Mouse (Mus musculus) stomach, embryonic 14.5 days (tissue): ENCODE results near the gene Nxph4. TPM values are rescaled to one million over a fixed set of nuclear protein-coding genes. Genes with fewer than 3 reads are reported as not detected.

Source experiments
- ATAC-seq: fragments of 200-750 bp; cut with Nextera tagmentation; 2 replicates; pipeline ENCODE4 v1.8.0; 2017; ENCODE audit warnings: low read depth, moderate TSS enrichment; ENCODE audit not compliant: insufficient number of reproducible peaks, insufficient read depth, low FRiP score
- H3K27ac ChIP-seq: fragments of 300-500 bp; sonication (generic); 2 replicates; pipeline ENCODE4 v1.5.1; 2014; ENCODE audit warnings: mild to moderate bottlenecking, low read length, moderate library complexity, mixed read lengths
- H3K27me3 ChIP-seq: fragments of 300-500 bp; sonication (generic); 2 replicates; pipeline ENCODE4 v1.6.1; 2014; ENCODE audit warnings: low read length, control low read depth, mixed read lengths; ENCODE audit not compliant: control insufficient read depth, insufficient read depth
- H3K36me3 ChIP-seq: fragments of 300-500 bp; sonication (generic); 2 replicates; pipeline ENCODE4 v1.6.1; 2014; ENCODE audit warnings: mild to moderate bottlenecking, control low read depth, low read length, moderate library complexity, mixed read lengths; ENCODE audit not compliant: control insufficient read depth, insufficient read depth
- H3K4me1 ChIP-seq: fragments of 300-500 bp; sonication (generic); 2 replicates; pipeline ENCODE4 v1.6.1; 2014; ENCODE audit warnings: low read length, control low read depth, mixed read lengths; ENCODE audit not compliant: control insufficient read depth, insufficient read depth
- H3K4me2 ChIP-seq: fragments of 300-500 bp; sonication (generic); replicated peaks from 2 replicates; pipeline ENCODE4 v1.6.1; 2014; ENCODE audit warnings: low read depth, low read length, control low read depth
- H3K4me3 ChIP-seq: fragments of 300-500 bp; sonication (generic); 2 replicates; pipeline ENCODE4 v1.5.1; 2014; ENCODE audit warnings: low read depth, low read length, control low read depth
- H3K9ac ChIP-seq: fragments of 300-500 bp; sonication (generic); replicated peaks from 2 replicates; pipeline ENCODE4 v1.6.1; 2014; ENCODE audit warnings: low read depth, mild to moderate bottlenecking, control low read depth, low read length, moderate library complexity, mixed read lengths
- H3K9me3 ChIP-seq: fragments of 300-500 bp; sonication (generic); 2 replicates; pipeline ENCODE4 v1.6.1; 2016; ENCODE audit warnings: low read depth, low read length, control low read depth; ENCODE audit not compliant: control insufficient read depth
- WGBS: fragments of 180-500 bp; shearing (Covaris S2); extraction: QIAGEN DNeasy Blood & Tissue Kit; methylation state at CpG from one replicate; pipeline ENCODE4 v1.1.7; 2014; 5-methylcytosine and 5-hydroxymethylcytosine counted together
- polyA plus RNA-seq: library from polyadenylated mRNA; unstranded; fragments of >200 nt; fragmentation: Nextera tagmentation; extraction: Ambion mirVana; gene quantifications from 2 replicates; pipeline ENCODE4 v1.2.1, GENCODE M21; 2014

Gene Nxph4
- polyA plus RNA-seq, 1 experiment from 2014 or later, result 4.8 TPM

DNA sequence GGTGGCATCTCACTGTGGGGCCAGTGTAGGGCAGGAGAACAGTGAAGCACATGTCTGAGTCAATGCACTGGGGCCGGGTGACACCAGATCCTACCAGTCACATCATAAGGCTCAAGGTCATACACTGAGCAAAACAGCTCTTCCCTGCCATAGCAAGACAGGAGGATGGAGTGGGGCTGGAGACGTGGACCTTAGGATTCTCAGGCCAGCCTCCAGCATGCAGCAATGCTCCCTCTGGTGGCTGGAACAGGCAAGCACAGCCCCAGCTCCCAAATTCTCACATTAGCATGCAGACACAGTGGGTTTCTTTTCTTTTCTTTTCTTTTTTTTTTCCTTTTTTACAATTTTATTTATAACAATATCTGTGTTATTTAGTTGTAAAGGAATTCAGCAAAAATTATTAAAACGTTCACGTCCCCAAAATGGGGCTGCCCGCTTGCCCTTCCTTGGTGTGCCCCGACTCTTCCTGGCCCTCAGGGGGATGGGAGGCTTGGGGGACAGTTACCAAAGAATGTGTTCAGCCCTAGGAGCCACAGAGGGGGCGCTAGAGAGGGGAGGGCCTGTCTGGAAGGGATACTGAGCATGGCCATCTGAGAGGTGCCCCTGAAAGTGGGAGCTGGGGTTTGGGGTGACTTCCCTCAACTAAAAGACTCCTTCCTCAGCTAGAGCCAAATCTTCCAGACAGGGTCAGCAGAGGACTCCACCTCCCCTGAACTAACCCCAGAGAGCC, 3.7 kb upstream of the Nxph4 start:
- ATAC-seq, result 0 out of 2 replicates have a peak, but pooled peaks have one; percentile 21
- H3K4me1 ChIP-seq, result peaks cover 11% of the 10 kb centered on the region; the same call in 1 of the 2 replicates
- WGBS, result 30% methylated on average over 7 of the region's 7 CpGs

DNA sequence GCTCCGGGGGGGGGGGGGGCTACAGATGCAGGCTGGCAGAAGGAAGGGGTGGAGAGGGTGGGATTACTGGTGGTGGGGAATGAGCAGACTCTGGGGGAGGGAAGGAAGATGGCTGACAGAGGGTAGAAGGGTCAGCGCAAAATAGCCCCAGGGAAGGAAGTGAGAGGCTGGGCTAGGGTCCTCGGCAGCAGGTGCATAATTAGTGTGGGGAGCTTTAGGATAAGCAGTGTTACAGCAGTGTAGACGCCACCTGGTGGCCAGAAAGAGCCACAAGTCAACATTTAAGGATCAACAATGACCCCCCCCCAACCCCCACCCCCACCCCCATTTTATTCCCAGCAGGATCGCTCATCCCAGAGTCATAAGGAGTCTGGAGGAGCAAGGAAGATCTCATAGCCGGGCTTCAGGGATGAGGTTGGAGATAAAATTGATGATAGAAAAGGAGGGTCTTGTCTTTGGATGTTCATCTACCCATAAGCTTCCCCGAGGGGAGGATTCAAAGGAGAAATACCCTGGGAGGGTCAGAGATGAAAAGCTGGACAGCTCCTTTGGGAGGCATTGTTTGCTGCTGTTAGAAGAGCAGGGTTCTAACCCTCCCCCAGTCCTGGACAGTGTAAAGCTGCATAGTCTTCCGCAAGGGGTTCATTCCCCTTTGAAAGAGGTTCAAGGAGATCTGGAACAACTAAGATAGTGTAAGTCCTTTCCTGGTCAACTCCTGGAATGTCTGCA, 2.4 kb upstream of the Nxph4 start:
- Histone ChIP-seq H3K36me3 (peaks cover 32% of the 10 kb centered on the region), H3K9ac (no peak overlapping the region), H3K4me2 (no peak overlapping the region), H3K27ac (no peak overlapping the region), H3K4me3 (no peak overlapping the region), H3K27me3 (peaks cover 42% of the 10 kb centered on the region), H3K4me1 (peaks cover 11% of the 10 kb centered on the region; the same call in 1 of the 2 replicates), H3K9me3 (no peaks in the 10 kb centered on the region)
- no peak for ATAC-seq
- WGBS, result 16% methylated on average over 8 of the region's 8 CpGs

More for the DNA sequence above, 3.7 kb upstream of the Nxph4 start:
- Histone ChIP-seq H3K4me3 (no peak overlapping the region), H3K9me3 (no peaks in the 10 kb centered on the region), H3K4me2 (no peak overlapping the region), H3K27ac (no peak overlapping the region), H3K36me3 (peaks cover 45% of the 10 kb centered on the region), H3K27me3 (peaks cover 31% of the 10 kb centered on the region), H3K9ac (no peak overlapping the region)

DNA sequence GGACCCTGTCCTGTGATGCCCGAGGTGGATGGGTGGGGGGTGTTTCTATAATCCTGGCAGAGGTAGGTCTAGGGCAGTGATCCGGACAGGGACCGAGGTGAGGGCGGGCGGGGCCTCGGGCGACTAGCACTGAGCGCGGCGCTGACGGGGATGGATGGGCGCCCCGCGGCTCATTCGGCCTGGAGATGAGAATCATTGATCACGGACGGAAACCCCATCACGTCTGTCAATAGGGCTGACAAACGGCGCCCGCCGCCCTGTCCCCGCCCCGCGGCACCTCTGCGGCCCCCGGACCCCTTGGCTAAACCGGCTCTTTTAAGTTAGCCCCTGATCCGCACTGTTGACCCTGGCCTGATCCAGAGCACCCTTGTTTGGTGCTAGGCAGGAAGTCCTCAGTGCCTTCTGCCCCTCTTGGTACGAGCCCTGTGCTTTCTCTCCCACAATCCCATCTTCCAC, 598 bp upstream of the Nxph4 start:
- ATAC-seq, result no peak

DNA sequence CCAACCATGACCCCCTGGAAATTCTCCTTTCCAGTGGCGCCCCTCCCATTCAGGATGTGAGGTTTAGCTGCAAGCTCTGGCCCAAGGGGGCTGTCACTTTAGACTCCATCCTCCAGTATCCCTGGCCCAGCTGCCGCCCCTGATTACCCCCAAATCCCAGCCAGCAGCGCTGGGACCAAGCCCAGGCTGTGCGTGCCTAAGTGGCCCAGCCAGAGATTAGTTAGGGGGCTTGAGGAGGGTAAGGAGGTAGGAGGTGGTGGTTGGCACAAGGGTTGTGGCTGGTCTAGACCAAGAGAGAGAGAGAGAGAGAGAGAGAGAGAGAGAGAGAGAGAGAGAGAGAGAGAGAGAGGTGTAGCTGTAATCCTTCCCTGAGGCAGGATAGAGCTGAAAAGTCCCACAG, 2.8 kb downstream of the Nxph4 start:
- Histone ChIP-seq H3K36me3 (no peaks in the 10 kb centered on the region), H3K9me3 (no peaks in the 10 kb centered on the region), H3K9ac (no peak overlapping the region), H3K4me1 (peaks cover 12% of the 10 kb centered on the region; the same call in 1 of the 2 replicates), H3K27me3 (peaks cover 92% of the 10 kb centered on the region), H3K4me3 (no peak overlapping the region), H3K27ac (no peak overlapping the region), H3K4me2 (no peak overlapping the region)
- WGBS, result 1% methylated on average over 4 of the region's 4 CpGs
- ATAC-seq, result no peak

More for the DNA sequence above, 598 bp upstream of the Nxph4 start:
- H3K4me3 ChIP-seq, result peak overlapping the region; percentile 45
- peaks cover 15% of the 10 kb centered on the region; the same call in 1 of the 2 replicates for H3K36me3 ChIP-seq
- no peaks in the 10 kb centered on the region for H3K9me3 ChIP-seq
- peaks cover 59% of the 10 kb centered on the region for H3K27me3 ChIP-seq
- peaks cover 11% of the 10 kb centered on the region; the same call in 1 of the 2 replicates for H3K4me1 ChIP-seq
- no peak overlapping the region for H3K9ac ChIP-seq
- H3K4me2 ChIP-seq, result peak overlapping the region; percentile 68
- no peak overlapping the region for H3K27ac ChIP-seq
- WGBS, result under 1% methylated on average over 29 of the region's 30 CpGs

DNA sequence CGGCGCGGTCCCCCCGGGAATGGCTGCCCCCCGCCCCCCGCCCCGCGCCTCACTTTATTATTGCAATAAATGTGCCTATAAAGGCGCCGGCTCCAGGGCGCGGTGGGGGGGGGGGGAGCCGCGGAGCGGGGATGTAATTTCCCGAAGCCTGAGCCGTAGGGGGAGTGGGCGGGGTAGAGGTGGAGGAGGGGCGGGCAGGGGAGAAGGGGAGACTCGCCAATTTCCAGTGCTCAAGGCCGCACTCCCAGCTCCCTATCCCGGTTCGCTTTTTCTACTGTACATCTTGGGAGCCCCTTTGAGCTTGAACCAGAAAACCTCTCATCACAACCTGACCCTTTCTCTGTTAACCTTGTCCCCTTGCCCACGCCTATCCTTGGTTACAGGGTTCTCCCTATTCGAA, 3.4 kb downstream of the Nxph4 start:
- Histone ChIP-seq H3K9ac (no peak overlapping the region), H3K27me3 (peaks cover 93% of the 10 kb centered on the region), H3K4me1 (peaks cover 18% of the 10 kb centered on the region), H3K9me3 (no peaks in the 10 kb centered on the region), H3K36me3 (no peaks in the 10 kb centered on the region), H3K27ac (no peak overlapping the region), H3K4me2 (no peak overlapping the region; the same call in 1 of the 2 replicates), H3K4me3 (0 out of 2 replicates have a peak overlapping the region, but pooled peaks have one; percentile 10)
- ATAC-seq, result no peak
- WGBS, result 2% methylated on average over 20 of the region's 25 CpGs

DNA sequence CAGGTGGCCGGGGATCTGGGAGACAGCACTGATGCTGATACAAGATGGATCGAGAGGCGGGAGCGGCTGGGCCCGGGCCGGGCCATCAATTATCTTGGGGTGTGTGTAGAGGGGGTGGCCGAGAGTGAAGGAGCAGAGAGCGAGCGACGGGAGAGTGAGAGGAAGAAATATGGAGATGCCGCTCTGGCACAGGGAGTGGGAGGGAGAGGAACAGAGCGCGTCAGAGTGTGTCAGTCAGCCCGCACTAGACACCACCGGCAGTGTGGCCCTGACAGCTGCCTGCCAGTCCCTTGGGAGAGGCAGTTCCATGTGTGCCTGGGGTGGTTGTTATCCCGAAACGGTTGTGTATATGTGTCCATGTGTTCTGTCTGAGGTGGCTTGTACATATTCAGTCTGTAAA, 6.9 kb downstream of the Nxph4 start:
- Histone ChIP-seq H3K4me2 (no peak overlapping the region), H3K36me3 (no peaks in the 10 kb centered on the region), H3K4me3 (no peak overlapping the region), H3K4me1 (peaks cover 7% of the 10 kb centered on the region), H3K27ac (no peak overlapping the region), H3K27me3 (peaks cover 80% of the 10 kb centered on the region), H3K9me3 (no peaks in the 10 kb centered on the region), H3K9ac (no peak overlapping the region)
- no peak for ATAC-seq
- 4% methylated on average over 17 of the region's 17 CpGs for WGBS

DNA sequence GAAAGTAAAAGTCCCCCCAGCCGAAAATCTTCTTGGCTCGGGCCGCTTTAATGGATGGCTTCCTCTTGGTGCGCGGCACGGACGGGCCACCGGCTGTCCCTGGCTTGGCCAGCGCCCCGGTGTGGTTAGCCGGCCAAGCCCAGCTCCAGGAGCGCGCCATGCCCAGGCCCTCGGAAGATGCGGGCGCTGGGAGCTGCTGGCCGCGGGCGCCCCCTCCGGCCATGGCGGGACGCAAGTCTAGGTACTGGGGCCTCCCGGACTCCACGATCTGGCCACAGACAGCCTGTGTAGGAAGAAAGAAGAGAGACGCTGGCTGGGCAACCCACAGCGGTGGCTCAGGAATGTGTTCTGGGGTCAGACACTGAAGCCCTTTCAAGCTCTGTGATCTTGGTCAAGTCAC, 7.7 kb downstream of the Nxph4 start:
- under 1% methylated on average over 26 of the region's 26 CpGs for WGBS
- Histone ChIP-seq H3K4me1 (peaks cover 8% of the 10 kb centered on the region), H3K9ac (no peak overlapping the region), H3K36me3 (no peaks in the 10 kb centered on the region), H3K4me3 (peak overlapping the region; percentile 10; the same call in 1 of the 2 replicates), H3K27me3 (peaks cover 72% of the 10 kb centered on the region), H3K9me3 (no peaks in the 10 kb centered on the region), H3K4me2 (peak overlapping the region; percentile 15), H3K27ac (no peak overlapping the region)
- 0 out of 2 replicates have a peak, but pooled peaks have one; percentile 16 for ATAC-seq

DNA sequence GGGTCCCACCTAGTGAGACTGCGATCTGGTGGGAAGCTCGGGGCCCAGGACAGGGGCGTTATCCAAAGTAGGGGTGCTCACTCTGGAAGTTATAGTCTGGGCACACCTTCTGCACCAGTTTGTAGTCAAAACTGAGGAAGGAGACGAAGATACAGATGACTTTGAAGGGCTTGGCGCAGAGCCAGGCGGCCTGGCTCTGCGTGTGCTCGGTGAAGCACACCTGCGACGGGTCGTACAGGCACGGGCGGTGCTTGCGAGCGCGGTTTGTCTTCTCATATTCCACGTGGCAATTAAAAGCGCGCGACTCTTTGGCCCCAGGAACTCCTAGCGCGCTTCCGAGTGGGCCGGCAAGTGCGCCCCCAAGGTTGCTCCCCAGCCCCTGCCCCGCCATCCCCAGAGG, 8.3 kb downstream of the Nxph4 start:
- H3K36me3 ChIP-seq, result no peaks in the 10 kb centered on the region
- peak overlapping the region; percentile 15 for H3K4me2 ChIP-seq
- peaks cover 14% of the 10 kb centered on the region for H3K4me1 ChIP-seq
- no peak overlapping the region for H3K9ac ChIP-seq
- ATAC-seq, result no peak
- H3K27me3 ChIP-seq, result peaks cover 66% of the 10 kb centered on the region
- WGBS, result 1% methylated on average over 26 of the region's 26 CpGs
- H3K9me3 ChIP-seq, result no peaks in the 10 kb centered on the region
- H3K27ac ChIP-seq, result no peak overlapping the region
- peak overlapping the region; percentile 10; the same call in 1 of the 2 replicates for H3K4me3 ChIP-seq
